Mouse (Mus musculus) hindbrain, postnatal 0 days (tissue): ENCODE measurements around the gene Mvd. TPM values are rescaled to one million over a fixed set of nuclear protein-coding genes. Genes with fewer than 3 reads are reported as not detected.

Experiments
- ATAC-seq: fragments of 200-750 bp; cut with Nextera tagmentation; 2 replicates; pipeline ENCODE4 v1.8.0; 2017; ENCODE audit warnings: mild to moderate bottlenecking, moderate TSS enrichment, moderate library complexity
- DNase-seq: peaks from one replicate; pipeline ENCODE4 v3.0.0-alpha.2; 2015; ENCODE audit warnings: low spot score
- H3K27ac ChIP-seq: fragments of 300-500 bp; sonication (generic); 2 replicates; pipeline ENCODE4 v1.5.1; 2014; ENCODE audit warnings: mild to moderate bottlenecking
- H3K27me3 ChIP-seq: fragments of 300-500 bp; sonication (generic); 2 replicates; pipeline ENCODE4 v1.6.1; 2014; ENCODE audit warnings: low read length, mixed read lengths; ENCODE audit not compliant: insufficient read depth
- H3K36me3 ChIP-seq: fragments of 300-500 bp; sonication (generic); 2 replicates; pipeline ENCODE4 v1.6.1; 2014; ENCODE audit warnings: low read length, mixed read lengths; ENCODE audit not compliant: insufficient read depth
- H3K4me1 ChIP-seq: fragments of 300-500 bp; sonication (generic); 2 replicates; pipeline ENCODE4 v1.6.1; 2014; ENCODE audit warnings: antibody characterized with exemption, low read length, mixed read lengths; ENCODE audit not compliant: insufficient read depth
- H3K4me2 ChIP-seq: fragments of 300-500 bp; sonication (generic); 2 replicates; pipeline ENCODE4 v1.6.1; 2014; ENCODE audit warnings: low read depth, mild to moderate bottlenecking, low read length, moderate library complexity, mixed read lengths
- H3K4me3 ChIP-seq: fragments of 300-500 bp; sonication (generic); 2 replicates; pipeline ENCODE4 v1.5.1; 2014; ENCODE audit warnings: low read length
- H3K9ac ChIP-seq: fragments of 300-500 bp; sonication (generic); replicated peaks from 2 replicates; pipeline ENCODE4 v1.6.1; 2014; ENCODE audit warnings: mild to moderate bottlenecking, low read length, moderate library complexity, mixed read lengths
- H3K9me3 ChIP-seq: fragments of 300-500 bp; sonication (generic); 2 replicates; pipeline ENCODE4 v1.6.1; 2016; ENCODE audit warnings: low read length, mixed read lengths
- CTCF ChIP-seq: IDR thresholded peaks from 2 replicates; pipeline ENCODE4 v1.5.1; 2016; ENCODE audit warnings: antibody characterized with exemption, control low read depth, low read depth
- WGBS: fragments of 180-500 bp; shearing (Covaris S2); extraction: QIAGEN DNeasy Blood & Tissue Kit; methylation state at CpG from one replicate; pipeline ENCODE4 v1.1.7; 2014; 5-methylcytosine and 5-hydroxymethylcytosine counted together
- microRNA-seq, 2 experiments: library from miRNA; unstranded; fragments of <30 nt; microRNA quantifications; one replicate each; pipeline ENCODE4; 2016
- polyA plus RNA-seq: library from polyadenylated mRNA; unstranded; fragments of >200 nt; fragmentation: Nextera tagmentation; extraction: Ambion mirVana; gene quantifications from 2 replicates; pipeline ENCODE4 v1.2.1, GENCODE M21; 2015
- total RNA-seq: library from RNA; depleted of rRNA; stranded (reverse); fragments of >200 nt; gene quantifications from 2 replicates; pipeline ENCODE4 v1.2.3, GENCODE M21; 2014; rRNA removed

Mvd gene
- total and polyA plus RNA-seq, 2 experiments from 2014 or later, result 55.2 to 89.6 TPM

GRCm38 (mm10) chr8:122389357-122389756 lies 53.9 kb downstream of the Mvd start:
- no peak for ATAC-seq
- H3K4me3 ChIP-seq, result no peak overlapping the region
- TF ChIP-seq CTCF, result peak; percentile 30; the same call in 1 of the 2 replicates
- no peak overlapping the region for H3K9ac ChIP-seq
- no peak overlapping the region for H3K27ac ChIP-seq
- peaks cover 69% of the 10 kb centered on the region for H3K36me3 ChIP-seq
- H3K4me1 ChIP-seq, result no peaks in the 10 kb centered on the region
- WGBS, result 88% methylated on average over 3 of the region's 3 CpGs
- H3K9me3 ChIP-seq, result no peaks in the 10 kb centered on the region
- no peak overlapping the region for H3K4me2 ChIP-seq
- no peaks in the 10 kb centered on the region for H3K27me3 ChIP-seq
- no peak for DNase-seq

Small RNA genes within 50 kb of the gene (microRNA-seq; reads per million reads assigned to microRNA genes)
- 0 reads per million in 2 experiments for gene Gm24366

Other genes with a start within 250 kb of the Mvd start
- 28.0 and 37.6 TPM in 2 replicates for gene Zfpm1, start 161.3 kb downstream of the Mvd start, total RNA-seq
- 1.5 and 2.0 TPM in 2 replicates for gene Zfpm1, start 161.3 kb downstream of the Mvd start, polyA plus RNA-seq
- gene Trhr2, start 82.7 kb downstream of the Mvd start, total RNA-seq, result 2.0 and 3.2 TPM in 2 replicates
- gene Trhr2, start 82.7 kb downstream of the Mvd start, polyA plus RNA-seq, result 0.45 and 0.57 TPM in 2 replicates
- gene Zc3h18, start 66.8 kb downstream of the Mvd start, total RNA-seq, result 24.4 and 25.6 TPM in 2 replicates
- gene Zc3h18, start 66.8 kb downstream of the Mvd start, polyA plus RNA-seq, result 25.2 and 25.3 TPM in 2 replicates
- gene Il17c, start 21.4 kb downstream of the Mvd start, total RNA-seq, result 0.52 TPM in 1 of 2 replicates, not detected in the other
- 0.21 TPM in 1 of 2 replicates, not detected in the other for gene Il17c, start 21.4 kb downstream of the Mvd start, polyA plus RNA-seq
- 19.6 and 30.6 TPM in 2 replicates for gene Cyba, start 10.5 kb downstream of the Mvd start, total RNA-seq
- 44.0 and 46.2 TPM in 2 replicates for gene Cyba, start 10.5 kb downstream of the Mvd start, polyA plus RNA-seq
- gene Snai3, start 17.3 kb upstream of the Mvd start, total RNA-seq, result not detected in 2 replicates
- not detected in 2 replicates for gene Snai3, start 17.3 kb upstream of the Mvd start, polyA plus RNA-seq
- gene Rnf166, start 32.6 kb upstream of the Mvd start, total RNA-seq, result 37.4 and 48.8 TPM in 2 replicates
- gene Rnf166, start 32.6 kb upstream of the Mvd start, polyA plus RNA-seq, result 22.6 and 27.0 TPM in 2 replicates
- gene Ctu2, start 32.7 kb upstream of the Mvd start, total RNA-seq, result 39.9 and 49.8 TPM in 2 replicates
- 85.4 and 93.6 TPM in 2 replicates for gene Ctu2, start 32.7 kb upstream of the Mvd start, polyA plus RNA-seq
- 10.0 and 17.5 TPM in 2 replicates for gene Piezo1, start 107.9 kb upstream of the Mvd start, total RNA-seq
- gene Piezo1, start 107.9 kb upstream of the Mvd start, polyA plus RNA-seq, result 1.2 and 1.3 TPM in 2 replicates
- gene Cdt1, start 124.6 kb upstream of the Mvd start, total RNA-seq, result 24.9 and 26.3 TPM in 2 replicates
- gene Cdt1, start 124.6 kb upstream of the Mvd start, polyA plus RNA-seq, result 10.7 and 11.7 TPM in 2 replicates
- 113 and 123 TPM in 2 replicates for gene Aprt, start 133.5 kb upstream of the Mvd start, total RNA-seq
- 183 and 189 TPM in 2 replicates for gene Aprt, start 133.5 kb upstream of the Mvd start, polyA plus RNA-seq
- gene Galns, start 168.0 kb upstream of the Mvd start, total RNA-seq, result 12.0 and 14.2 TPM in 2 replicates
- gene Galns, start 168.0 kb upstream of the Mvd start, polyA plus RNA-seq, result 9.1 and 10.0 TPM in 2 replicates
- 7.6 and 11.4 TPM in 2 replicates for gene Trappc2l, start 168.2 kb upstream of the Mvd start, total RNA-seq
- gene Trappc2l, start 168.2 kb upstream of the Mvd start, polyA plus RNA-seq, result 117 and 130 TPM in 2 replicates
- not detected in 2 replicates for gene Pabpn1l, start 179.3 kb upstream of the Mvd start, total RNA-seq
- not detected in 2 replicates for gene Pabpn1l, start 179.3 kb upstream of the Mvd start, polyA plus RNA-seq